Mouse (Mus musculus) CH12.LX (cell line): ENCODE results near the gene Diexf. TPM values are rescaled to one million over a fixed set of nuclear protein-coding genes. Genes with fewer than 3 reads are reported as not detected.

Experiments used
- DNase-seq: peaks from one replicate; pipeline ENCODE4 v3.0.0-alpha.2; 2013; ENCODE audit errors: extremely low read depth
- H3K27ac ChIP-seq: 2 replicates; pipeline ENCODE4 v1.5.1; 2012; ENCODE audit warnings: low read depth, mild to moderate bottlenecking, control low read depth, moderate library complexity; ENCODE audit not compliant: insufficient read depth
- H3K27me3 ChIP-seq: replicated peaks from 2 replicates; pipeline ENCODE3; 2012; ENCODE audit warnings: inconsistent platforms
- H3K36me3 ChIP-seq, 2 experiments: replicated peaks in 1 of 2; 2 replicates each; pipeline versions ENCODE3 to v1.6.1; 2012; ENCODE audit warnings: inconsistent platforms in 1 of 2, low read length in 1 of 2, mild to moderate bottlenecking in 1 of 2, mixed read lengths in 1 of 2, moderate library complexity in 1 of 2; ENCODE audit not compliant: control insufficient read depth in 1 of 2, insufficient read depth in 1 of 2
- H3K4me1 ChIP-seq, 2 experiments: 2 replicates each; pipeline ENCODE4 v1.6.1; 2012; ENCODE audit warnings: inconsistent platforms in 1 of 2, moderate library complexity in 1 of 2; ENCODE audit not compliant: insufficient read depth in 2 of 2, control insufficient read depth in 1 of 2
- H3K4me2 ChIP-seq: 2 replicates; pipeline ENCODE4 v1.6.1; 2012; ENCODE audit warnings: low read depth, mild to moderate bottlenecking, control low read depth; ENCODE audit not compliant: poor library complexity, insufficient read depth, severe bottlenecking
- H3K4me3 ChIP-seq, 3 experiments: fragments of 150-350 bp in 1 of 3; sonication (generic) in 1 of 3; replicated peaks in 1 of 3; 2 replicates each; pipeline versions ENCODE3 to v1.5.1; 2011 to 2012; ENCODE audit warnings: low read depth in 2 of 3, low read length in 2 of 3, mild to moderate bottlenecking in 2 of 3, moderate library complexity in 2 of 3, control low read depth in 1 of 3, improper control_type of control experiment in 1 of 3, inconsistent platforms in 1 of 3, mixed read lengths in 1 of 3; ENCODE audit not compliant: poor library complexity in 1 of 3
- H3K79me2 ChIP-seq: replicated peaks from 2 replicates; pipeline ENCODE4 v1.6.1; 2012; ENCODE audit warnings: mild to moderate bottlenecking, moderate library complexity; ENCODE audit not compliant: control insufficient read depth, poor library complexity, insufficient read depth, severe bottlenecking; ENCODE audit errors: extremely low read depth
- H3K9ac ChIP-seq: 2 replicates; pipeline ENCODE4 v1.6.1; 2012; ENCODE audit warnings: low read depth, mild to moderate bottlenecking, control low read depth, moderate library complexity; ENCODE audit not compliant: insufficient read depth
- H3K9me3 ChIP-seq: replicated peaks from 2 replicates; pipeline ENCODE3; 2012; ENCODE audit warnings: low read length, inconsistent platforms, mixed read lengths
- CTCF ChIP-seq, 2 experiments: IDR thresholded peaks in 1 of 2; conservative IDR thresholded peaks in 1 of 2; 2 replicates each; pipeline ENCODE4 v1.5.1; 2011 to 2012; ENCODE audit warnings: low read depth in 2 of 2, low read length in 2 of 2, improper control_type of control experiment in 1 of 2, inconsistent platforms in 1 of 2, mild to moderate bottlenecking in 1 of 2, moderate library complexity in 1 of 2
- ELF1 ChIP-seq: IDR thresholded peaks from 2 replicates; pipeline ENCODE4 v1.6.1; 2014; ENCODE audit warnings: low read depth, mild to moderate bottlenecking, inconsistent platforms, low read length, improper control_type of control experiment
- GABPA ChIP-seq: IDR thresholded peaks from 2 replicates; pipeline ENCODE4 v1.6.1; 2012; ENCODE audit warnings: low read depth, low read length, improper control_type of control experiment, inconsistent platforms; ENCODE audit not compliant: insufficient replicate concordance
- JUN ChIP-seq: IDR thresholded peaks from 2 replicates; pipeline ENCODE4 v1.6.1; 2011; ENCODE audit warnings: low read depth, mild to moderate bottlenecking, low read length, improper control_type of control experiment, moderate library complexity; ENCODE audit not compliant: insufficient read depth
- MAFK ChIP-seq: IDR thresholded peaks from 2 replicates; pipeline ENCODE4 v1.6.1; 2011; ENCODE audit warnings: low read length, improper control_type of control experiment; ENCODE audit not compliant: insufficient replicate concordance
- MAX ChIP-seq: IDR thresholded peaks from 2 replicates; pipeline ENCODE4 v1.6.1; 2011; ENCODE audit warnings: low read length, improper control_type of control experiment
- MXI1 ChIP-seq: IDR thresholded peaks from 2 replicates; pipeline ENCODE4 v1.6.1; 2011; ENCODE audit warnings: mild to moderate bottlenecking, low read depth, low read length, improper control_type of control experiment
- MYC ChIP-seq: IDR thresholded peaks from 2 replicates; pipeline ENCODE4 v1.6.1; 2011; ENCODE audit warnings: low read depth, mild to moderate bottlenecking, improper control_type of control experiment, low read length
- NELFE ChIP-seq: IDR thresholded peaks from 2 replicates; pipeline ENCODE4 v1.6.1; 2011; ENCODE audit warnings: low read depth, low read length, improper control_type of control experiment
- PAX5 ChIP-seq: IDR thresholded peaks from 2 replicates; pipeline ENCODE4 v1.6.1; 2012; ENCODE audit warnings: low read length, inconsistent platforms, mixed read lengths
- SMC3 ChIP-seq: IDR thresholded peaks from 2 replicates; pipeline ENCODE4 v1.6.1; 2011; ENCODE audit warnings: low read depth, low read length, improper control_type of control experiment
- TBP ChIP-seq: conservative IDR thresholded peaks from 2 replicates; pipeline ENCODE4 v1.6.1; 2011; ENCODE audit warnings: low read depth, low read length, improper control_type of control experiment
- ZKSCAN1 ChIP-seq: IDR thresholded peaks from 2 replicates; pipeline ENCODE4 v1.6.1; 2012; ENCODE audit warnings: low read depth, inconsistent platforms, low read length, improper control_type of control experiment, borderline replicate concordance
- dilution Hi-C: fragments of 300-500 bp; cut with MboI; formaldehyde crosslinking; loops from 2 replicates; pipeline ENCODE4 v1.14.3; 2020; ENCODE audit warnings: low sequenced_read_pairs; ENCODE audit not compliant: extremely low pct_unique_long_range_greater_than_20kb, extremely low pct_ligation_motif_present
- in situ Hi-C: fragments of 300-500 bp; cut with MboI; formaldehyde crosslinking; loops from 3 replicates; pipeline ENCODE4 v1.14.3; 2019; ENCODE audit warnings: low sequenced_read_pairs, low pct_ligation_motif_present, low pct_unique_long_range_greater_than_20kb, mixed read lengths
- polyA plus RNA-seq: library from polyadenylated mRNA; unstranded; fragments of >175 nt; gene quantifications from 2 replicates; pipeline ENCODE4 v1.2.1, GENCODE M21; 2012; ENCODE audit warnings: low read depth; ENCODE audit not compliant: insufficient read length
- total RNA-seq, 2 experiments: library from RNA; depleted of rRNA; stranded (reverse); fragments of 300-350 nt in 1 of 2; fragments of >200 nt in 1 of 2; gene quantifications; 2 replicates each; pipeline ENCODE4 v1.2.3; 2012 to 2014

The Diexf gene
- total and polyA plus RNA-seq, 3 experiments = 11.4 to 39.7 (median 17.8) TPM

GRCm38 (mm10) chr1:193138669-193139068 is 8.6 kb upstream of the Diexf start:
- Histone ChIP-seq H3K9me3 (no peaks in the 10 kb centered on the region), H3K27me3 (no peaks in the 10 kb centered on the region), H3K4me3 (no peak overlapping the region), H3K4me2 (no peak overlapping the region), H3K4me1 (peaks cover 33 to 41% of the 10 kb centered on the region in 2 experiments), H3K9ac (no peak overlapping the region), H3K27ac (no peak overlapping the region), H3K79me2 (no peaks in the 10 kb centered on the region), H3K36me3 (no peaks in the 10 kb centered on the region)
- dilution Hi-C loops = no loop called here
- no peak for DNase-seq
- TF ChIP-seq JUN = no peak
- TF ChIP-seq MYC = no peak
- TF ChIP-seq NELFE = no peak
- TF ChIP-seq MAFK = peak; percentile 96
- in situ Hi-C loops = no loop called here

DNA sequence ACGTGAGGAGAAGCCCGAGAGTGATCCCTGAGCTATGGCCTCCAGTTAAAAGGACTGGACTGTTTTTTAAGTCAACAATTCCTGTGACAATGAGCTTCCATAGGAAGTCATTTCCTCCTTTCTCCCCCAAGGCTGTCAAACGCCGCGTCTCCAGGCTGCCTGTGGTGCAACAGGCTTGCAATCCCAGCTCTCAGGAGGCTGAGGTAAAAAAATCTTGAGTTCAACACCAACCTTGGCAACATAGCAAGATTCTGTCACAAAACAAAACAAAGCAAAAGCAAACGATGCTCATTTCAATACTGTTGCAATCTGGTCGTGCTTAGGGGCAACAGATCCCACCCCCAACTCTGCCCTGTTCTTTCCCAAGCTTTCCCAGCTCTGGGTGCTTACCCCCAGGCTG is 8.0 kb upstream of the Diexf start:
- TF ChIP-seq SMC3 (no peak), TBP (no peak), PAX5 (no peak), ZKSCAN1 (no peak), GABPA (no peak), MAFK (no peak), MXI1 (no peak), ELF1 (no peak), MAX (no peak), CTCF (conservative IDR thresholded peaks at IDR 0.05 in 1 of 2, IDR thresholded peaks at IDR 0.05 in 1 of 2; ENCODE audit: low read depth in 2 of 2, low read length in 2 of 2) (no peak)
- Histone ChIP-seq H3K9ac (no peak overlapping the region), H3K36me3 (no peaks in the 10 kb centered on the region), H3K4me3 (no peak overlapping the region), H3K27me3 (no peaks in the 10 kb centered on the region), H3K79me2 (no peaks in the 10 kb centered on the region), H3K4me2 (no peak overlapping the region), H3K27ac (no peak overlapping the region), H3K9me3 (no peaks in the 10 kb centered on the region), H3K4me1 (peaks cover 33 to 41% of the 10 kb centered on the region in 2 experiments)
- no peak for DNase-seq
- dilution Hi-C loops (no loop called here), in situ Hi-C loops (no loop called here)

DNA sequence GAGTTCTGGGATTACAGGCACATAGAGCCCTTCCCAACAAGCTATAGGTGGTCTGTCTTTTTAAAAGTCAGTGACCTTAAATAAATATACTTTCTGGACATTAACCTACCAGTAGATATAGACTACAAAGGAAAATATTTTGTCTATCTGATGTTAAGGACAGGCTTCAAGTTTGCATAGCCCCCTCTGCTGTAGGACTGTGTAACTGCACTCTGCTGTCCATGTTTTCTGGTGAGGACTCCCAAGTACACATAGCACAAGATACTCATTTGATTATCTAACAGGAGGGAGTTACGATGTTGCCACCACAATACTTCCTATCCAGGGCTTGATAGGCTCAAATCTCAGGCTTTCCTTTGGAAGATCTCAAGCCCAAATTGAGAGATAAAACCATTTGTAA is 3.7 kb upstream of the Diexf start:
- peaks cover 13% of the 10 kb centered on the region for H3K79me2 ChIP-seq
- H3K4me1 ChIP-seq = peaks cover 18 to 21% of the 10 kb centered on the region in 2 experiments
- no peak overlapping the region for H3K4me2 ChIP-seq
- no peak overlapping the region for H3K27ac ChIP-seq
- no peak overlapping the region for H3K9ac ChIP-seq
- dilution Hi-C loops (no loop called here), in situ Hi-C loops (no loop called here)
- no peaks in the 10 kb centered on the region for H3K27me3 ChIP-seq
- no peak for DNase-seq
- TF ChIP-seq ZKSCAN1 = no peak
- peak in 1 of 2 experiments; percentile 37; a peak in 3 of 4 replicates for TF ChIP-seq CTCF (conservative IDR thresholded peaks at IDR 0.05 in 1 of 2, IDR thresholded peaks at IDR 0.05 in 1 of 2; ENCODE audit: low read depth in 2 of 2, low read length in 2 of 2)
- no peaks in the 10 kb centered on the region for H3K36me3 ChIP-seq
- no peaks in the 10 kb centered on the region for H3K9me3 ChIP-seq
- H3K4me3 ChIP-seq = no peak overlapping the region
